Mouse (Mus musculus) kidney, adult 18-20 months (tissue): ENCODE measurements around the gene Spon2.
A peak's percentile ranks its signal among the peaks of the same experiment; 100 is the strongest.

Experiments
- DNase-seq: peaks from one replicate; pipeline ENCODE4 v3.0.0; 2021

Gene Spon2

GRCm38 (mm10) chr5:33214723-33215122, 3.5 kb downstream of the Spon2 start:
- DNase-seq = no peak

GRCm38 (mm10) chr5:33211254-33211653, 7.0 kb downstream of the Spon2 start:
- DNase-seq = no peak

GRCm38 (mm10) chr5:33210515-33210914, 7.7 kb downstream of the Spon2 start:
- no peak for DNase-seq

- no peak for DNase-seq
Measured at GRCm38 (mm10) chr5:33208533-33209245, 9.6 kb downstream of the Spon2 start.

- no peak for DNase-seq
Measured at GRCm38 (mm10) chr5:33207136-33207535, 11.1 kb downstream of the Spon2 start.

DNA sequence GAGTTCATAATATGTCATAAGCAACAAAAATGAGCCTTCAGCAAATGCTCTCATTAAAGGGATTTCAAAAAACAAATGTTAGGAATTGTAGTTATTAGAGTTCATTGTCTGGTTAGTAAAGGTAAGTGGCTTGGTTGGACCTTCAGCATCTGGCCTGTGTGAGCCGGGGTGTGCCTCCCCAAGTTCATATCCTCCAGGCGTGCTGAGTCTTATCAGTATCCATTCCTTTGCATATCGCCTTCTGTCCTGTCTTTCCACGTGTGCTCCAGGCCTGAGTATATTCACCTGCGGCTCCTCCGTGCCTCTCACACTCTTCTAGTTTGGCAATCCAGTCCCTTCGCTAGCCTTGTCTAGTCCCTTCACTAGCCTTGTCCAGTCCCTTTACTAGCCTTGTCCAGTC, 11.9 kb downstream of the Spon2 start:
- DNase-seq = no peak

DNA sequence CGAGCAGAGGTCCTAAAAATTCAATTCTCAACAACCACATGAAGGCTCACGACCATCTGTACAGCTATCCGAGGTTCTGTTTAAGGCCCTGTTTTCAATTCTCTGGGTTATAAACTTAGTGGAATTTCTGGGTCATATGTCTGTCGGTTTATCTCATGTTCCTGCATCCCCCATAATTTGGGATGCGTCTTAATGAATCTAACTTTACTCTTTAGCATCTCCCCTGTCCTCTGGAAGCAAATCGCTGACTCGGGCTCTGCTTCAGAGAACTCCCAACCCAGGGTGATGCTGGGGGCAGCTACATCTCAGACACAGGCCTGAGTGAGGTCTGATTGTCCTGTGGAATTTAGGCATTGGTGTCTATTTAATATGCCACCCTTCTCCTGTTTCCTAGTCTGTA, 14.0 kb downstream of the Spon2 start:
- no peak for DNase-seq

- peak; percentile 84 for DNase-seq
Measured at GRCm38 (mm10) chr5:33203691-33204242, 14.5 kb downstream of the Spon2 start.

GRCm38 (mm10) chr5:33203171-33203565, 15.1 kb downstream of the Spon2 start:
- no peak for DNase-seq

GRCm38 (mm10) chr5:33202516-33203170, 15.6 kb downstream of the Spon2 start:
- no peak for DNase-seq

- DNase-seq = no peak
Measured at GRCm38 (mm10) chr5:33201697-33202096, 16.6 kb downstream of the Spon2 start.

- DNase-seq = no peak
Measured at GRCm38 (mm10) chr5:33200071-33200470, 18.2 kb downstream of the Spon2 start.

DNA sequence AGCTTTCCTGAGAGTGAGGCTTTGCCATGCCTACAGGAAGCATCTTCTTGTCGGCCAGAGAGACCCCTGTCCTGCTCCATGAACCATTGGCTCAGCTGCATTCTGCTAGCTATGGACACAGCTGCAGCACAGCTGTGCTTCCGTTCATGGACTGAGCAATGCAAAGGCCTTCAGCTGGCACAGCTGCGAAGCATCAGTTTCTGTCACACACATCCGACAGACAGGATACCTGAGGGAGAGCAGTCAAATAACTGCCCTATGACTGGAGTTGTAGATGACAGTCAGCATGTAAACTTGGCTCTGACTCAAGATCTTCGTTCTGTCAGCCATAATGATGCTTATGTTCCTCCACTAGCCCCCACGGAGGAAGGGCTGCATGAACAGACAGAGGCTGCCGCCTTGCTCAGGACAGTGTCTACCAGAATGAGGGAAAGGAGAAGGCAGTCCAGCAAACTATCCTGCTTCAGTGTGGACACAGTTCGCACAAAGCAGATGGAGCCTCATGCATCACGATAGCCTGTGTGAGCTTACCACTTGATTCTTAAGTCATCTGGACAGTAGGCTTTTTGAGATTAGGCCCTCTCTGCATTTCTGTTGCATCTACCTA, 22.9 kb downstream of the Spon2 start:
- DNase-seq = no peak

- DNase-seq = no peak
Measured at GRCm38 (mm10) chr5:33193567-33193966, 24.7 kb downstream of the Spon2 start.
